Mouse (Mus musculus) brain, embryonic 14.5 days (tissue): ENCODE measurements around the gene Hspa12a.

Experiments
- CTCF ChIP-seq: fragments of 200-500 bp; IDR thresholded peaks from 2 replicates; pipeline ENCODE4 v1.5.1; 2012; ENCODE audit warnings: inconsistent platforms, mild to moderate bottlenecking, moderate library complexity, borderline replicate concordance; ENCODE audit not compliant: insufficient read depth, insufficient read length; ENCODE audit errors: extremely low read depth
- POLR2A ChIP-seq: fragments of 200-500 bp; IDR thresholded peaks from 2 replicates; pipeline ENCODE4 v1.6.1; 2012; ENCODE audit warnings: mild to moderate bottlenecking, inconsistent platforms, borderline replicate concordance; ENCODE audit not compliant: poor library complexity, insufficient read depth, insufficient read length, severe bottlenecking; ENCODE audit errors: extremely low read depth

GRCm38 (mm10) chr19:58827656-58828055 lies 115.8 kb downstream of the Hspa12a start:
- TF ChIP-seq POLR2A: no peak
- TF ChIP-seq CTCF: no peak
